Mouse (Mus musculus) heart, adult 2 months (tissue): Measurements from ENCODE around the gene Nckap5.
"Not testable (repeated sequence)": the region's sequence is repeated elsewhere in the genome, so short reads cannot be mapped to it uniquely, and the experiment has no call there.

ENCODE experiments used
- CTCF ChIP-seq: fragments of 200-600 bp; IDR thresholded peaks from 2 replicates; pipeline ENCODE4 v1.8.1; 2022; ENCODE audit warnings: antibody characterized with exemption, mild to moderate bottlenecking, moderate library complexity
- EP300 ChIP-seq: fragments of 200-500 bp; IDR thresholded peaks from 2 replicates; pipeline ENCODE4 v1.6.1; 2011; ENCODE audit warnings: low read depth, low read length, control low read depth; ENCODE audit not compliant: insufficient read depth
- POLR2A ChIP-seq: fragments of 200-500 bp; IDR thresholded peaks from 2 replicates; pipeline ENCODE4 v1.6.1; 2011; ENCODE audit warnings: mild to moderate bottlenecking, low read depth, low read length, control low read depth; ENCODE audit not compliant: insufficient read depth

DNA sequence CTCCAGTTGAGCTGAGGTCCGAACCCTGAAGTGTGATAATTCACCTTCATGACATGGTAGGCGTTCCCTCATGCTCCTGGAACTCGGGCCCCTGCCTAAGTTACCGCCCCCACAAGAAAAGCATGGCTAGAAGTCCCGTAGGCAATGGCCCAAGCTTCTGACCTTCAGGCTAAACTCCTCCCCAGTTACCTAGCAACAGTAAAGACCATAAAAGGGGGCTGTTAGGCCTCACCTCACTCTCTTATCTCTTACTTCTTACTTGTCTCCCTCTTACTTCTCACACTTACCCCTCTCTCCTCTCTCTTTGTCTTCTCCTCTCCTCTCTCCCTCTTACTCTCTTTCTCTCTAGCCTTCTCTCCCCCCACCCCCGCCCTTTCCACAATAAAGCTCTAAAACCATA lies 811.9 kb downstream of the Nckap5 start:
- TF ChIP-seq CTCF, EP300, POLR2A: not testable (repeated sequence)
